Mouse (Mus musculus): ENCODE measurements around the gene Opa1.

The Opa1 gene

GRCm38 (mm10) chr16:29579167-29579786 is at the start of gene Opa1:
Opa1 (plus strand) TSS chr16:29579334.
- peak; percentile 93 for DNase-seq (ENCODE audit: low spot score)

GRCm38 (mm10) chr16:29533641-29534040 is 45.5 kb upstream of the Opa1 start:
- no peak for DNase-seq (ENCODE audit: low spot score)

- DNase-seq (ENCODE audit: low spot score), result no peak
These were observed 43.3 kb upstream of the Opa1 start for GRCm38 (mm10) chr16:29535866-29536265.

GRCm38 (mm10) chr16:29536411-29537204 is 42.5 kb upstream of the Opa1 start:
- no peak for DNase-seq (ENCODE audit: low spot score)

- no peak for DNase-seq (ENCODE audit: low spot score)
These were observed 39.2 kb upstream of the Opa1 start for GRCm38 (mm10) chr16:29539906-29540305.

GRCm38 (mm10) chr16:29541261-29541683 is 37.9 kb upstream of the Opa1 start:
- DNase-seq (ENCODE audit: low spot score), result no peak

- no peak for DNase-seq (ENCODE audit: low spot score)
These were observed 34.3 kb upstream of the Opa1 start, which contains the start of gene Atp13a4 for GRCm38 (mm10) chr16:29544829-29545228. Atp13a4 (minus strand) TSS chr16:29544864.

GRCm38 (mm10) chr16:29559667-29560066 is 19.5 kb upstream of the Opa1 start:
- no peak for DNase-seq (ENCODE audit: low spot score)

GRCm38 (mm10) chr16:29560454-29560853 is 18.7 kb upstream of the Opa1 start:
- no peak for DNase-seq (ENCODE audit: low spot score)

GRCm38 (mm10) chr16:29560869-29561268 is 18.3 kb upstream of the Opa1 start:
- DNase-seq (ENCODE audit: low spot score), result no peak

- DNase-seq (ENCODE audit: low spot score), result no peak
These were observed 5.1 kb upstream of the Opa1 start for GRCm38 (mm10) chr16:29574013-29574412.

- DNase-seq (ENCODE audit: low spot score), result no peak
These were observed 3.5 kb upstream of the Opa1 start for GRCm38 (mm10) chr16:29575620-29576019.

- no peak for DNase-seq (ENCODE audit: low spot score)
These were observed 648 bp downstream of the Opa1 start for GRCm38 (mm10) chr16:29579787-29580176.

GRCm38 (mm10) chr16:29592171-29592570 is 13.0 kb downstream of the Opa1 start:
- no peak for DNase-seq (ENCODE audit: low spot score)

- DNase-seq (ENCODE audit: low spot score), result no peak
These were observed 18.0 kb downstream of the Opa1 start for GRCm38 (mm10) chr16:29597122-29597521.

- no peak for DNase-seq (ENCODE audit: low spot score)
These were observed 26.4 kb downstream of the Opa1 start for GRCm38 (mm10) chr16:29605546-29605945.

GRCm38 (mm10) chr16:29607131-29607530 is 28.0 kb downstream of the Opa1 start:
- no peak for DNase-seq (ENCODE audit: low spot score)

GRCm38 (mm10) chr16:29614762-29615161 is 35.6 kb downstream of the Opa1 start:
- DNase-seq (ENCODE audit: low spot score), result no peak

- DNase-seq (ENCODE audit: low spot score), result no peak
These were observed 49.9 kb downstream of the Opa1 start for GRCm38 (mm10) chr16:29629053-29629452.

GRCm38 (mm10) chr16:29635780-29636179 is 56.6 kb downstream of the Opa1 start:
- no peak for DNase-seq (ENCODE audit: low spot score)

GRCm38 (mm10) chr16:29642376-29642775 is 63.2 kb downstream of the Opa1 start:
- no peak for DNase-seq (ENCODE audit: low spot score)

- DNase-seq (ENCODE audit: low spot score), result no peak
These were observed 65.7 kb downstream of the Opa1 start for GRCm38 (mm10) chr16:29644871-29645270.

GRCm38 (mm10) chr16:29646202-29646601 is 67.1 kb downstream of the Opa1 start:
- DNase-seq (ENCODE audit: low spot score), result no peak

All from ovary, adult 18-20 months (tissue).